Mouse (Mus musculus) kidney, postnatal 14 days (tissue): ENCODE data around the gene Gm42957.
"Not testable (repeated sequence)": the region's sequence is repeated elsewhere in the genome, so short reads cannot be mapped to it uniquely, and the experiment has no call there.

Source experiments
- DNase-seq: peaks from one replicate; pipeline ENCODE4 v3.0.0; 2022; ENCODE audit warnings: mixed read lengths

Gm42957 gene

GRCm38 (mm10) chr3:96629729-96630600 lies 5.3 kb upstream of the Gm42957 start, which contains the start of gene Rbm8a:
TSS of gene Rbm8a (plus strand) at chr3:96629933.
- DNase-seq, result peak; percentile 98

- DNase-seq, result no peak
Measured at GRCm38 (mm10) chr3:96632058-96632457, 3.2 kb upstream of the Gm42957 start.

GRCm38 (mm10) chr3:96634015-96634414 lies 1.3 kb upstream of the Gm42957 start:
- no peak for DNase-seq

GRCm38 (mm10) chr3:96635906-96636305 lies 632 bp downstream of the Gm42957 start:
- no peak for DNase-seq

GRCm38 (mm10) chr3:96636448-96636847 lies 1.2 kb downstream of the Gm42957 start:
- DNase-seq, result peak; percentile 7

- peak; percentile 69 for DNase-seq
Measured at GRCm38 (mm10) chr3:96639219-96639618, 3.9 kb downstream of the Gm42957 start.

- peak; percentile 52 for DNase-seq
Measured at GRCm38 (mm10) chr3:96645018-96645649, 9.9 kb downstream of the Gm42957 start, which contains the start of gene Itga10. TSS of gene Itga10 (plus strand) at chr3:96645584.

GRCm38 (mm10) chr3:96647365-96647764 lies 12.1 kb downstream of the Gm42957 start:
- DNase-seq, result no peak

- DNase-seq, result no peak
Measured at GRCm38 (mm10) chr3:96660901-96661300, 25.6 kb downstream of the Gm42957 start.

- DNase-seq, result no peak
Measured at GRCm38 (mm10) chr3:96662731-96663316, 27.6 kb downstream of the Gm42957 start.

- DNase-seq, result peak; percentile 86
Measured at GRCm38 (mm10) chr3:96663432-96664239, 28.4 kb downstream of the Gm42957 start.

- not testable (repeated sequence) for DNase-seq
Measured at GRCm38 (mm10) chr3:96665732-96666363, 30.6 kb downstream of the Gm42957 start.

- DNase-seq, result peak; percentile 20
Measured at GRCm38 (mm10) chr3:96666916-96667315, 31.6 kb downstream of the Gm42957 start.

- peak; percentile 24 for DNase-seq
Measured at GRCm38 (mm10) chr3:96667316-96667715, 32.0 kb downstream of the Gm42957 start.

- DNase-seq, result no peak
Measured at GRCm38 (mm10) chr3:96668424-96669067, 33.3 kb downstream of the Gm42957 start.

- DNase-seq, result peak; percentile 87
Measured at GRCm38 (mm10) chr3:96669727-96670468, 34.6 kb downstream of the Gm42957 start, which contains the start of gene Ankrd35. TSS of gene Ankrd35 (plus strand) at chr3:96670131.

- DNase-seq, result no peak
Measured at GRCm38 (mm10) chr3:96671519-96671918, 36.2 kb downstream of the Gm42957 start.

GRCm38 (mm10) chr3:96673514-96673913 lies 38.2 kb downstream of the Gm42957 start:
- no peak for DNase-seq

GRCm38 (mm10) chr3:96674442-96674841 lies 39.2 kb downstream of the Gm42957 start:
- DNase-seq, result no peak

GRCm38 (mm10) chr3:96675171-96675570 lies 39.9 kb downstream of the Gm42957 start:
- no peak for DNase-seq

GRCm38 (mm10) chr3:96675690-96676089 lies 40.4 kb downstream of the Gm42957 start:
- DNase-seq, result no peak
